Mouse (Mus musculus) hindlimb bud, embryonic 11.5 days (tissue): ENCODE data around the gene Mfap2.
A peak's percentile ranks its signal among the peaks of the same experiment; 100 is the strongest.

Experiments
- DNase-seq: peaks from one replicate; pipeline ENCODE4 v3.0.0-alpha.2; 2012; ENCODE audit warnings: low read depth, low spot score; ENCODE audit errors: extremely low spot score

The Mfap2 gene

DNA sequence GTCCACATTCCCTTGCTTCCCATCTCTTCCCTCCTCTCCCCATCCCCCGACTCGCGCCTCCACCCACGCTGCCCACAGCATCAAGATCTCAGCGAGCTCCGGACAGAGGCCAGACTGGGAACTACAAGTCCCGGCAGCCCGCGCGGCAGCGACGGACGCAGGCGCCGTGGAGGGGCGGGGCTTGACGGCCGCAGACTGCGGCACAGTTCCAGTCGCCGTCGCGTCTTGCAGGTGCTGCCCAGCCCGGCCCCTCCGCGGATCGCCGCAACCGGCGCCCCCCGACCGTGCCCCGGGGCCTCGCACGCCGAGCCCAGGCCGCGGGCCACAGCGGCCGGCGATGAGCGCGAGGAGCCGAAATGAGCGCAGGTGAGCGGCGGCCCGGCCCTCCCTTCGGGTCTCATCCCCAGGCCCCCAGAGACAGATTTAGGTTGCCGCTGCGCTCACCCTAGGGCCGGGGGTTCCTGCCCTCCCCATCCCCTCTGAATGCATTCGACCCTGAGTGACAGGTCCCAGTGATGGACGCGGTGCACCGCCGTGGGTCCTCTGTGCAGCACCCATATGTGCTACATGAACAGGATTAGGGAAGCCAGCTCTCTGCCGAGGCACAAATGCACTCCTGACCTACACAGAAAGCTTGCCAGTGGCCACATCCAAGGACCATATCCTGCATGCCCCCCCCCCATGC lies 23.4 kb upstream of the Mfap2 start, which contains the start of gene Atp13a2:
Gene Atp13a2 (plus strand): TSS at position 163 of the 685 bp plus-strand sequence.
- peak; percentile 30 for DNase-seq

DNA sequence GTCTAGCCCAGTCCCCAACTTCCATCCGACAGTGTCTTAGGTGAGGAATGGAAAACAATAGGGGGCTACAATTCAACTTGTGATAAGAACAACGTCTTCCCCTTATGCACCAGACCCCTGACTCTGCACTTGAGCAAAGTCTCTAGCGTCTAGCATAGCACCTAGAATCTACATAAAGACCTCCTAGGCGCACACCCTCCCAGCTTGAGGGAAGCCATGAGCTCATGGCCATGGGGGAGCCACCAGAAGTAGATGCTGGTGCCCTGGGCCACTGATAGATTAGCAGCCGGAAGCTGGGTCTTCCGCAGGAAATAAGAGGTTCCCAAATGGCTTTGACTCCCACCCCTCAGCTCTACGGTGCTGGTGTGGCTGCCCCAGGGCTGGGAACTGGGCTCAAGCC lies 22.7 kb upstream of the Mfap2 start:
- no peak for DNase-seq

DNA sequence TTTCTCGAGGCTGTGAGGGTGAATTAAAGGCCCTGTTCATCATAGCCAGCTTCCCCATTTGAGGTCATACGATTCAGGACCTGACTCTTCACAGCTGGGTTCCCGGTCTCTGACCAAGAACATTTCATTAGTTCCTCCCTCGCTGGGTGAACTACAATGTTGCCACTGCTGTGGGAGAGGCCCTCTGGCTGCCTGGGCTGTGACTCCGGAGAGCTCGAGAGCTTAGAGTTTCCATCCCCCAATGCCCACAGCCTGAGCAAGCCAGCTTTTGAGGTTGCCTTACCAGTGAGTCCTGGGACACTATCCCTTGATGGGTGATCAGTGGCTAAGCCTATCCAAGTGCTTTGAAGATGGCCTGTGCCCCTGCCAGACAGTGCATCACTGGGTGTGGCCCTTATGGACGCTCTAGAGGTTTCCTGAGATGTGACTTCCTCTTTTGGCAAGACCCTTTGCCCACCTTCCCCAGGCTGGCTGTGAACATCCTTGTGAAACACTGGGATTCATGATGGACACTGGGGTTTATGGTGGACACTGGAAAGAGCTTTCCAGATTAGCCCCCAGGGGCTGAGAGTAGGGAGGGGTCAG lies 21.4 kb upstream of the Mfap2 start:
- DNase-seq = no peak

DNA sequence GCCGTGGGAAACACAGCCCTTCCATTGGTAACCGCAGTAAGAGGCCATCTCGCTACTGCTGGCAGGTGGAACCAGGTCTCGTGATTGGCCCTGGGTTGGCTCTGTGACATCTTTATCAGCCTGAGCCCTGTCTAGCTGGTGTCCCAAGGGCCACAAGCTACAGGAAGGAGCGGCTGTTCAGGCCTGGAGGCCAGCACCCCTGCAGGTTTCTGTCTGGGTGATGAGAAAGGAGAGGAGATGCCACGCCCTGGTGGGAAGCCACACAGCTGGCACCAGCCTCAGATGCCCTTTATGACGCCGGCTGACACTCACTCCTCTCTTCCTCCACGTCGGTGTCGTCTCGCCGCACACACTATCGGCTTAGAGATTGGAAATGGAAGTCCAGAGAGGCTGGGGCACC lies 20.8 kb upstream of the Mfap2 start:
- no peak for DNase-seq

DNA sequence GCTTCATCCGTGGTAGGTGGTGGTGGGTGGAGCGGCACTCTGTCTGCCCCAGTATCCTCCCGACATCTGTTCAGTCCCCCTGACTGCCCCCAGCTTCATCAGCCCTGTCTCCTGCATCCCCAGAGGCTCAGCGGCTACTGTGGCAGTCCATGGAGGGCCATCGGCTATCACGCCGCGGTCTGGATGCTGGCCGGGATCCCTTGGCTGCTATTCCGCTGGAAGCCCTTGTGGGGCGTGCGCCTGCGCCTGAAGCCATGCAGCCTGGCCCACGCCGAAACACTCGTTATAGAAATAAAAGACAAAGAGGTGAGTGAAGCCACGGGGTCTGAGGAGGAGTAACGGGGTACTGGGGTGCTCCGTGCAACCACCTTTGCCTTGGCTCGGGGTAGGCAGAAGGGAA lies 18.0 kb upstream of the Mfap2 start:
- DNase-seq = no peak

- no peak for DNase-seq
Measured at GRCm38 (mm10) chr4:140993846-140994245, 16.4 kb upstream of the Mfap2 start.

DNA sequence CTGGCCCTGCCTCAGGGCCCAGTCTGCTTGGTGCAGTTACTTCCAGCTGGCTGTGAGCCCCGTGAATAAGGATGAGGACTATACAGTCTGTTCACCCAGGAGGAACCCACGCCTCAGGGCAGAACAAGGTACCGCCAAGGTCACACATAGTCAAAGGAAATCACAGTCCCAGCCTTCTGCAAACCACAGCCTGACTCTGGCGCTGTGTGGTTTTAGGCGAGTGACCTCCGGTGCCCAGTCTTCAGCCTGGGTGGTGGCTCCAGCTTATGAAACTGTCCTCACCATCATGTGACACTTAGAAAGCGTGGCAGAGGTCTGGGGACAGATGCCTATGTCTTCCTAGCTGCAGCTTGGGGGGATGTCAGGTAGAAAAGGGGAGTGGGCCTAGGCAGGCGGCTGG lies 14.4 kb upstream of the Mfap2 start:
- no peak for DNase-seq

DNA sequence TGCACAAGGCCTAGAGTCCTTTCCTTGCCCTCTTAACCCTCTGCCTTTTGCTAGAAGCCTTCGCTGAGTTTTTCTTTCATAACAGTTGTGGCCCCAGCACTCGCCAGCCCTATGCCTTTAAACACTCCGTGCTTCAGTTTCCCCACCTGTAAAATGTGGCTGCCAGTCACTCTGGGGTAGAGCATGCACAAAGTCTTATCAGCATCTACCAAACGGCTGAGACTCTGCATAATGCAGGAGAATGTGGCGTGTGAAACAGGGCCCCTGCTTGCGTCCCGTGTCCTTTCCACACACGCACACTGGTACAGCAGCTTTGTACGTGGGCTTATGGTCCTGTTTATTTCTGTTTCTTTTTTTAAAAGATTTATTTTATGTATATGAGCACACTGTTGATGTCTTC lies 13.4 kb upstream of the Mfap2 start:
- DNase-seq = no peak

DNA sequence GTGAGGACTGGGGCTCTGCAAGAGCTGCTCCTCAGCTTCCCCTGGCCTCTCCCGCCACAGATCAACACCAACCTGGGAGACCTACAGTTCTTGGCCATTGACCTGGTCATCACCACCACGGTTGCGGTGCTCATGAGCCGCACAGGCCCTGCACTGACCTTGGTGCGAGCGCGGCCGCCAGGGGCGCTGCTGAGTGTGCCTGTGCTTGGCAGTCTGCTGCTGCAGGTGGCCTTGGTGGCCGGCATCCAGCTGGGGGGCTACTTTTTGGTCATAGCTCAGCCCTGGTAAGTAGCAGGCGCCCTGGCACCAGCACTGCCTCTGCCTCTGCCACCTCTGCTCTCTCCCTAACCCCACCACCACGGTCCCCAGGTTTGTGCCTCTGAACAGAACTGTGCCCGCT lies 4.2 kb upstream of the Mfap2 start:
- DNase-seq = no peak

GRCm38 (mm10) chr4:141008028-141008427 lies 2.2 kb upstream of the Mfap2 start:
- no peak for DNase-seq

DNA sequence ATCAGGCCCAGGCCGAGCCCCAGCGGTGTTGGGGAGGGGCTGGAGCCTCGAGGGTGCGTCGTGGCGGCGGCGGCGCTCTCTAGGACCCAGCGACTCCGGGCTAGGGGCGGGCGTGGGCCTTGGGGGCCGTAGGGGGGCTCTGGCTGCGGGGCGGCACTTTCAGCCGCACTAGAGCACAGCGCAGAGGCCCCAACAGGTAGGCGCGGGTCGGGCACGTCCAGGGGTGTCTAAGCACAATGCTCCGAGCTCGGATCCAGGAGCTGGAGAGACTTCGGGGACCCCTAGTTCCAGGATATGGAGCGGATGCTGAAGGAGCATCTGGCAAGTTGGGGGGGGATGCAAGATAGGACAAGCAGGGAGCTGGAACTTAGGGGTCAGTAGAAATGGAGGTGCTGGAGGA lies 308 bp downstream of the Mfap2 start:
- no peak for DNase-seq

DNA sequence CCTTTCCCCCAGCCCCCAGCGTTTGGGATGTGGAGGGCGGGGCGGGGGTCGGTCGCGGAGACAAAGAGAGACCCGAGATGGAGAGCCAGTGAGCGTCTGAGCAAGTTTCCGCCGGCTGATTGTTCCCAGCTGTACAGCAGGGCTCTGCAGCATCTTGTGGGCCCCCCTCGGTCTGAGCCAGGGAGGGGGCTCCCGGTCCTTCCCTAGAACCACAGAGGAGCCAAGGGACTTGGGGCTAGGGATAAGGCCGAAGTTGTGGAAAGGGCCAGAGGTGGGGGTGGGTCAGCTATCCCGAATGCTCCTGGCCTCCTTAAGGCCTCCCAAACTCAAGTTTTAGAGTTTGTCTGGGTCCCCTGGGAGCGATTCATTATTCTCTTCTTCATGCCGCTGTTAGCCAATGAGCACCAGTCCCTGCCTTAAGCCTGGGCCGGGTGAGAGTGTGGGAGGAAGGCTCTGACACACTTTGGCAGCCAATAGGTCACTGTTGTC lies 767 bp downstream of the Mfap2 start:
- no peak for DNase-seq

- no peak for DNase-seq
Measured at GRCm38 (mm10) chr4:141011556-141012328, 1.5 kb downstream of the Mfap2 start.

DNA sequence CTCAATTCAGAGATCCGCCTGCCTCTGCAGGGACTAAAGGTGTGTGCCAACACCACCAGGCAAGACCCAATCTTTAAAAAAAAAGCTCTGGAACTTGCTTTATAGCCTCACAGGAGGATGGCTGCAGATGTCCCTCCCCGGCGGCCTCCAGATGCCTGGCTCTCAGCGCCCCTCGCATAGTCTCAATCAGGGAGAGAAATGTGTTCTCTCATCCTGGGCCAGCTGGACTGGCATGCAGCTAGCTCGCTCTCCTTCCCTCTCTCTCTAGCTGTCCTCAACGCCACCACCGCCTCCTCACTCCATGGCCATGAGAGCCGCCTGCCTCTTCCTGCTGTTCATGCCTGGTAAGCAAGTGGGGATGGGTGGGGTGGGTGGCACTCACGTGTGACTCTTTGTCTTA lies 2.3 kb downstream of the Mfap2 start:
- no peak for DNase-seq

GRCm38 (mm10) chr4:141014114-141014513 lies 3.9 kb downstream of the Mfap2 start:
- DNase-seq = no peak

DNA sequence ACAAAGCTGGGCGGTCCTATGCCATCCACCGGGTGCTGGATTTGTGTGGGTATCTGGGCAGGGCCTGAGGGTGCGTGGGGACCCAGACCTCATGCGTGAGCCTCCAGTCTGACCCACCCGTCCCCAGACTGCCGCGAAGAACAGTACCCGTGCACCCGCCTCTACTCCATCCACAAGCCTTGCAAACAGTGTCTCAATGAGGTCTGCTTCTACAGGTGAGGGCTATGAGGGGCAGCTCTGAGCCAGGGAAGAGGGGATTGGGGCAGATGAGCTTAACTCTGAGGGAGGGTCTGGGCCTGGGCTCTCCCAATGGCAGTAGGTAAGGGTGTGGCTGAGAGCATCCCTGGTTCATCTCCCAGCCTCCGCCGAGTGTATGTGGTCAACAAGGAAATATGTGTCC lies 4.6 kb downstream of the Mfap2 start:
- DNase-seq = no peak

DNA sequence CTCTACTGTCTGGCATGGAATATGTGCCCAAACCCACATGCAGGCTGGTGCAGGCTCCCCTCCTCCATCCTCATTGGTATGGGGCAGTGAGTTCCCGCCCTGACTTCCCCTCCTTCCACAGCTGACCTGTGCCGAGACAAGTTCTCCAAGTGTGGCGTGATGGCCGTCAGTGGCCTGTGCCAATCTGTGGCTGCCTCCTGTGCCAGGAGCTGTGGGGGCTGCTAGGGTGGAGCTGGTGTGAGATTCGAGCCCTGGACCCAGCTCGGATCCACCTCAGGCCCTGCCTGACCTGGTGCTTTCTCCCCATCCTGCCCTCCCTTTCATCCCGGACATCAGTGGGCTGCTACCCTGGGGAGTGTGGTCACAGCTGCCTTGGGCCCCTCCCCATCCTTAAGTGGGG lies 5.1 kb downstream of the Mfap2 start:
- no peak for DNase-seq

DNA sequence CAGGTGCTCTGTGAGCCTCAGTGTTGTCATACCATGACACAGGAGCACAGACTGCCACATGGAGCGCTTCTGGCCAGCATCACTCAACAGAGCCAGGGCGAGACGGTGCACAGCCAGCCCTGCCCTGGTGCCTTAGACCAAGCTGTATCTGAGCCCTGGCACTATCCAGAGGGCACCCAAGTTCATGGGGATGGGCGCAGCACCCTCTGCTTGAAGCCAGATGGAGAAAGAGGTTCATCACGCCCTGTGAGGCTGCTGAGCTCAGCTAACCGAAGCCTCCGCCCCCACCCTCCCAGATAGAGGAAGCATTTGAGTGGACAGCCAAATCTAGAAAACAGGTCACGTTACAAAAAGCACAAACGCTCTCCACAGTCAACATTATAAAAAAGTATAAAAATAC lies 6.1 kb downstream of the Mfap2 start:
- no peak for DNase-seq

- no peak for DNase-seq
Measured at GRCm38 (mm10) chr4:141017657-141018436, 7.6 kb downstream of the Mfap2 start.

DNA sequence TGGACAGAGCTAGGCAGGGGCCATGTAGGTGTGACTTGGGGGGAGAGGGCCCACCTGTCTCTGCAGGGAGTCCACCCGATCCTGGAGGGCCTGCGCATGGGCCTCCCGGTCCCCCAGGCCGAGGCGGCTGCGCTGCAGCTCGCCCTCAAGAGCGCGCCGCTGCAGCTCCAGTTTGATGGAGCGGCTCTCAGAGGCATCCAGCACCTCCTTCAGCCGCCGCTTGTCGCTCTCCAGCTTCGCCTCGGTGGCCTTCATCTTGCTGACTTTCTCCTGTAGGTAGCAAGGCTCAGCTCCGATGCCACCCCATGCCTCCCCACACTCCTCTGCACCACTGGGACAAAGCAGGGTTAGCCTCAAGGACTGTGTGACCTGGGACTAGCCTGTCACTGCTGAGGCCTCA lies 10.0 kb downstream of the Mfap2 start:
- DNase-seq = no peak
